Mouse (Mus musculus): Measurements from ENCODE around the gene Apon. TPM values are rescaled to one million over a fixed set of nuclear protein-coding genes. Genes with fewer than 3 reads are reported as not detected.

The Apon gene
- polyA plus RNA-seq, 1 experiment from 2014 or later, result not detected

- peak overlapping the region; percentile 87 for H3K4me3 ChIP-seq (ENCODE audit: inconsistent target)
- 0% methylated on average over 9 of the region's 9 CpGs for WGBS (ENCODE audit: missing documents)
- H3K36me3 ChIP-seq (ENCODE audit: inconsistent target), result no peaks in the 10 kb centered on the region
- H3K79me2 ChIP-seq (ENCODE audit: inconsistent target), result no peaks in the 10 kb centered on the region
- H3K27ac ChIP-seq, result peak overlapping the region; percentile 94
These were observed 48.9 kb downstream of the Apon start for GRCm38 (mm10) chr10:128302785-128303125.

GRCm38 (mm10) chr10:128303126-128304021, 49.5 kb downstream of the Apon start, which contains the start of gene Pan2:
Gene Pan2 (plus strand): TSS chr10:128303335.
- peak within 1 kb of the TSS; percentile 94 for H3K27ac ChIP-seq
- H3K36me3 ChIP-seq (ENCODE audit: inconsistent target), result no peaks in the 10 kb centered on the region
- WGBS (ENCODE audit: missing documents), result 2% methylated on average over 37 of the region's 37 CpGs
- peak within 1 kb of the TSS; percentile 87 for H3K4me3 ChIP-seq (ENCODE audit: inconsistent target)
- H3K79me2 ChIP-seq (ENCODE audit: inconsistent target), result no peaks in the 10 kb centered on the region

Other genes with a start within 250 kb of the Apon start
- not detected in 3 replicates for gene Hsd17b6, start 246.5 kb upstream of the Apon start, polyA plus RNA-seq (2018)
- gene Prim1, start 238.9 kb upstream of the Apon start, polyA plus RNA-seq (2018), result 3.5 to 24.5 TPM (median 8.9 TPM) in 3 replicates
- 676 to 712 TPM (median 694 TPM) in 3 replicates for gene Naca, start 218.5 kb upstream of the Apon start, polyA plus RNA-seq (2018)
- 66.7 to 167 TPM (median 80.1 TPM) in 3 replicates for gene Ptges3, start 195.1 kb upstream of the Apon start, polyA plus RNA-seq (2018)
- gene Atp5b, start 170.8 kb upstream of the Apon start, polyA plus RNA-seq (2018), result 455 to 1,015 TPM (median 549 TPM) in 3 replicates
- gene Baz2a, start 162.5 kb upstream of the Apon start, polyA plus RNA-seq (2018), result 20.2 to 33.8 TPM (median 31.2 TPM) in 3 replicates
- 18.9 to 45.4 TPM (median 23.8 TPM) in 3 replicates for gene Rbms2, start 73.8 kb upstream of the Apon start, polyA plus RNA-seq (2018)
- gene Gls2, start 59.6 kb upstream of the Apon start, polyA plus RNA-seq (2018), result not detected in 3 replicates
- gene Spryd4, start 42.3 kb upstream of the Apon start, polyA plus RNA-seq (2018), result 5.3 to 10.6 TPM (median 6.9 TPM) in 3 replicates
- gene Mip, start 28.3 kb upstream of the Apon start, polyA plus RNA-seq (2018), result not detected in 3 replicates
- gene Timeless, start 22.0 kb upstream of the Apon start, polyA plus RNA-seq (2018), result 4.1 to 22.4 TPM (median 9.6 TPM) in 3 replicates
- gene Apof, start 14.6 kb downstream of the Apon start, polyA plus RNA-seq (2018), result 0.16 to 0.18 TPM in 2 of 3 replicates, not detected in the other
- gene Stat2, start 16.5 kb downstream of the Apon start, polyA plus RNA-seq (2018), result 83.8 to 206 TPM (median 96.7 TPM) in 3 replicates
- 0.10 TPM in 1 of 3 replicates, not detected in the others for gene Il23a, start 44.7 kb downstream of the Apon start, polyA plus RNA-seq (2018)
- 2.9 to 5.7 TPM (median 3.4 TPM) in 3 replicates for gene Pan2, start 49.2 kb downstream of the Apon start, polyA plus RNA-seq (2018)
- gene Cnpy2, start 68.4 kb downstream of the Apon start, polyA plus RNA-seq (2018), result 83.6 to 112 TPM (median 85.3 TPM) in 3 replicates
- 94.4 to 128 TPM (median 100 TPM) in 3 replicates for gene Cs, start 83.6 kb downstream of the Apon start, polyA plus RNA-seq (2018)
- gene Coq10a, start 114.9 kb downstream of the Apon start, polyA plus RNA-seq (2018), result 20.5 to 35.2 TPM (median 25.5 TPM) in 3 replicates
- 23.3 to 29.3 TPM (median 26.0 TPM) in 3 replicates for gene Ankrd52, start 123.0 kb downstream of the Apon start, polyA plus RNA-seq (2018)
- gene Slc39a5, start 147.1 kb downstream of the Apon start, polyA plus RNA-seq (2018), result not detected in 3 replicates
- 44.1 to 130 TPM (median 65.7 TPM) in 3 replicates for gene Nabp2, start 157.4 kb downstream of the Apon start, polyA plus RNA-seq (2018)
- gene Rnf41, start 157.6 kb downstream of the Apon start, polyA plus RNA-seq (2018), result 26.5 to 35.2 TPM (median 33.6 TPM) in 3 replicates
- 73.6 to 136 TPM (median 74.8 TPM) in 3 replicates for gene Smarcc2, start 205.2 kb downstream of the Apon start, polyA plus RNA-seq (2018)
- 1,390 to 2,190 TPM (median 1,921 TPM) in 3 replicates for gene Myl6, start 240.0 kb downstream of the Apon start, polyA plus RNA-seq (2018)
- gene Myl6b, start 244.6 kb downstream of the Apon start, polyA plus RNA-seq (2018), result 0.73 to 1.7 TPM (median 1.4 TPM) in 3 replicates